Mouse (Mus musculus) forebrain, postnatal 0 days (tissue): Measurements from ENCODE around the gene Mettl7a2. TPM values are rescaled to one million over a fixed set of nuclear protein-coding genes. Genes with fewer than 3 reads are reported as not detected.
"Not testable (repeated sequence)": the region's sequence is repeated elsewhere in the genome, so short reads cannot be mapped to it uniquely, and the experiment has no call there.

Experiments
- ATAC-seq: fragments of 200-750 bp; cut with Nextera tagmentation; 2 replicates; pipeline ENCODE4 v1.8.0; 2017; ENCODE audit warnings: mild to moderate bottlenecking, moderate library complexity
- DNase-seq: peaks from one replicate; pipeline ENCODE4 v3.0.0-alpha.2; 2015
- H3K27ac ChIP-seq: fragments of 300-500 bp; sonication (generic); 2 replicates; pipeline ENCODE4 v1.5.1; 2014; ENCODE audit warnings: low read depth, mild to moderate bottlenecking, antibody characterized with exemption, low read length, moderate library complexity, mixed read lengths
- H3K27me3 ChIP-seq: fragments of 300-500 bp; sonication (generic); 2 replicates; pipeline ENCODE4 v1.6.1; 2014; ENCODE audit warnings: mild to moderate bottlenecking, low read length, mixed read lengths; ENCODE audit not compliant: insufficient read depth
- H3K36me3 ChIP-seq: fragments of 300-500 bp; sonication (generic); 2 replicates; pipeline ENCODE4 v1.6.1; 2014; ENCODE audit warnings: mild to moderate bottlenecking, moderate library complexity; ENCODE audit not compliant: insufficient read depth
- H3K4me1 ChIP-seq: fragments of 300-500 bp; sonication (generic); 2 replicates; pipeline ENCODE4 v1.6.1; 2014; ENCODE audit warnings: antibody characterized with exemption; ENCODE audit not compliant: insufficient read depth
- H3K4me2 ChIP-seq: fragments of 300-500 bp; sonication (generic); 2 replicates; pipeline ENCODE4 v1.6.1; 2014; ENCODE audit warnings: low read depth, mild to moderate bottlenecking, moderate library complexity
- H3K4me3 ChIP-seq: fragments of 300-500 bp; sonication (generic); 2 replicates; pipeline ENCODE4 v1.5.1; 2014; ENCODE audit warnings: low read depth, low read length, mixed read lengths
- H3K9ac ChIP-seq: fragments of 300-500 bp; sonication (generic); 2 replicates; pipeline ENCODE4 v1.6.1; 2014; ENCODE audit warnings: mild to moderate bottlenecking
- H3K9me3 ChIP-seq: fragments of 300-500 bp; sonication (generic); 2 replicates; pipeline ENCODE4 v1.6.1; 2016; ENCODE audit warnings: low read length
- CTCF ChIP-seq: sonication (generic); IDR thresholded peaks from 2 replicates; pipeline ENCODE4 v1.5.1; 2016; ENCODE audit warnings: antibody characterized with exemption, control low read depth, low read depth
- WGBS: fragments of 180-500 bp; shearing (Covaris S2); extraction: QIAGEN DNeasy Blood & Tissue Kit; methylation state at CpG from one replicate; pipeline ENCODE4 v1.1.7; 2014; 5-methylcytosine and 5-hydroxymethylcytosine counted together
- polyA plus RNA-seq: library from polyadenylated mRNA; unstranded; fragments of >200 nt; fragmentation: Nextera tagmentation; extraction: Ambion mirVana; gene quantifications from 2 replicates; pipeline ENCODE4 v1.2.1, GENCODE M21; 2015
- total RNA-seq: library from RNA; depleted of rRNA; stranded (reverse); fragments of >200 nt; gene quantifications from 2 replicates; pipeline ENCODE4 v1.2.3, GENCODE M21; 2014

Gene Mettl7a2
- total and polyA plus RNA-seq, 2 experiments from 2014 or later: not detected

DNA sequence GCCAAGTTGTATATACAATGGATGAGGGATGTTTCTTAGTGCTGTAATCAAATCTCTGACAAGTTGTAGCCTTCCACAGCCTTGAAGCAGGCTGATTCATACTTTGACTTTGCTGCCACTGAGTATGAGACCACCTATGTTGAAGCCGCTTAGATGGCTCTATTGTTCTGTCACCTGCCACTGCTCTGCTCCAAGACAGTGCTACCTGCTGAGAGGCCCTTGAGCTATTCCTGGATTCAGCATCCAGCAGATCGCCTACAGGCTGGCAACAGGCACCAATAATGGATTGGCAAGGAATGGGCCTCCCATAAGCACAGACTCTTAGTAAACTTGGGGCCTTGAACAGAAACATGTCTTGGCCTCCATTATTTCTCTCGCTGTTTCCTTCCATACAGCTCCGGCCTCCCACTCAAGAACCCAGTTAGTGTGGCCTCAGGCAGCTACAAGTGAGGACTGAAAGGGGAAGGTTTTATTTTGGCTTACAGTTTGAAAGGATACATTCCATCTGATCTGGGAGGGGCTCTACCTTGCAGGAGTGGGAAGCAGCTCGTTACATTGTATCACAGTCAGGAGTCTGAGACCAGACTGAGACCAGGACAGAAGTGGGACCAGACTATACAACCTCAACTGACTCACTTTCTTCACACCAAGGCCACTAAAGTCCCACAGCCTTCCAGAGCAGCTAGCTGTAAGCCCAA, 38.4 kb upstream of the Mettl7a2 start:
- no peaks in the 10 kb centered on the region for H3K36me3 ChIP-seq
- no peak overlapping the region for H3K4me2 ChIP-seq
- DNase-seq (no peak), ATAC-seq (no peak)
- H3K4me1 ChIP-seq: no peaks in the 10 kb centered on the region
- H3K4me3 ChIP-seq: no peak overlapping the region
- H3K27ac ChIP-seq: no peak overlapping the region
- 88% methylated on average over 5 of the region's 5 CpGs for WGBS
- H3K9ac ChIP-seq: no peak overlapping the region
- TF ChIP-seq CTCF: no peak
- no peaks in the 10 kb centered on the region for H3K9me3 ChIP-seq
- no peaks in the 10 kb centered on the region for H3K27me3 ChIP-seq

DNA sequence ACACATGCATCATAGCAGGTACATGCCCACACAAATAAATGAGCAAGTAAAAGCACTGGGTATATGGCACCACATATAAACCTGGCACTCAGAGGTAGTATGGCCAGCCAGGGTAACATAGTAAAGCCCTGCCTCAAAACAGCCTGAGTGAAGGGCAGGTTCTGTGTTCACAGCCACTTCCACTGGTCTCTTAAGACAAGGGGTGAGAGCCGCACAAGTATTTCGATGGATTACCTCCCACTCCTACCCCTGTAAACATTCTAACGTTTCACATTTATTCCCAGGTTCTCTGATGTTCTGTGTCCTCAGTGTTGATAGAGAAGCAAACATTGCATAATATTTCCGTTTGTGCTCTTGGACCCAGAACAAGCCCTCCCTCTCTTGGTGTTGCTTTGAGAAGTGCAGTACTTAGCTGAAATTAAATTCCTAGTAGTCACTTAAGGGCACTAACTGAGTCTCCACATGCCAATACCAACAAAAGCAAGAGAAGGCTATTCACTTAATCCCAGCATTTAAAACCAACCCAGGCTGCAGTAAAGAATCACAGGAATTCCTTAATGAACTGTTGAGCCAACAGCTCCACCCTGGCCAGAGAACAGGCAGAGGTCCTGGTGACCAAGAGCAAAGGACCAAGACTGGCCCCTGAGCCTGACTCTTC, 34.9 kb upstream of the Mettl7a2 start:
- not testable (repeated sequence) for H3K4me2 ChIP-seq, H3K27ac ChIP-seq, ATAC-seq, H3K4me3 ChIP-seq, H3K9me3 ChIP-seq, H3K9ac ChIP-seq, H3K36me3 ChIP-seq, DNase-seq, H3K4me1 ChIP-seq, H3K27me3 ChIP-seq
- 40% methylated on average over 4 of the region's 4 CpGs for WGBS

DNA sequence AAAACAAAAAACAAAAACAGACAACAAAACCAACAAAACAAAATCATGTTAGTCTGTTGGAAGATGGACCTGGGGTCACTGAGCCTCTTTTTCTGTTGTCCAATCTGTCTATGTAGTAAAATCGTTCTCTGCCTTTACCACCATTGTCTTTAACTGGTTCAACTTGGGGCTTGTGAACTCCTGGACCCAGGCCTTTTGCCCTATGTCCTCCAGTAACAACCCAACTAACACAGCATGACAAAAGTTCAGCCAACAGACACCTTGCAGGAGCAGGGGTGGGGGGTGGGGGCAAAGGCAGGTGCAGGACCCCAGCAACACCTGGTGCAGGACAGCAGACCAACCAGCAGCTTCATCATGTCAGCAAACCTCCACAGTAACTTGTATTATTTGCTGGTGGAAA, 33.1 kb upstream of the Mettl7a2 start:
- H3K9me3 ChIP-seq: no peaks in the 10 kb centered on the region
- DNase-seq: no peak
- WGBS: 73% methylated on average over 1 of the region's 1 CpGs

DNA sequence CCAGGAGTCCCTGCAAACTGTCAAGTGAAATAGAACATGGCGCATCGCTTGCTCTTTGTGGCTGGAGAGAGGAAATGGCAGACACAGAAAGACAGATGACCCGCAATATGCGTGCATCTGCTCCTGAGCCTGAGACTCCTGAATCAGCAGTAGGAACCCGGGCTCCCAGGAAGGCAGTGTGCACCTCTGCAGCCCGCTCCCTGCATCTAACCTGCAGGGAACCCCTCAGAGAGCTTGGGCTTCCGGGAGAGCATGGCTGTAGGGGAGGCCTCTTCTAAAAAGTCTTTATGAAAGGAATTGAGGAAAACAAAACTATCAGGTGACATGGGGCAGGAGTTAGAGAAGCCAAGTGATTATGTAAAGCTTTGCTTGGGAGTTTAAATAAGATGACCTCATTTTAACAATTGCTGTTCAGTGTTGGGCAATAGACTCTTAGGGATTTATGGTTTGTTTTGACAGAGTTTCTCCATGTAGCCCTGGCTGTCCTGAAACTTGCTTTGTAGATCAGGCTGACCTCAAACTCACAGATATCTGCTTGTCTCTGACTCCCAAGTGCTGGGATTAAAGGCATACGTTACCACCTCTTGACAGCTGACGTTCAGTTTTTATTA, 32.6 kb upstream of the Mettl7a2 start:
- no peak for DNase-seq
- no peaks in the 10 kb centered on the region for H3K4me1 ChIP-seq
- WGBS: 73% methylated on average over 9 of the region's 9 CpGs

More for the DNA sequence above, 33.1 kb upstream of the Mettl7a2 start:
- Histone ChIP-seq H3K27me3 (no peaks in the 10 kb centered on the region), H3K36me3 (no peaks in the 10 kb centered on the region), H3K9ac (no peak overlapping the region), H3K4me3 (no peak overlapping the region), H3K27ac (no peak overlapping the region), H3K4me1 (no peaks in the 10 kb centered on the region), H3K4me2 (no peak overlapping the region)
- no peak for TF ChIP-seq CTCF
- no peak for ATAC-seq

DNA sequence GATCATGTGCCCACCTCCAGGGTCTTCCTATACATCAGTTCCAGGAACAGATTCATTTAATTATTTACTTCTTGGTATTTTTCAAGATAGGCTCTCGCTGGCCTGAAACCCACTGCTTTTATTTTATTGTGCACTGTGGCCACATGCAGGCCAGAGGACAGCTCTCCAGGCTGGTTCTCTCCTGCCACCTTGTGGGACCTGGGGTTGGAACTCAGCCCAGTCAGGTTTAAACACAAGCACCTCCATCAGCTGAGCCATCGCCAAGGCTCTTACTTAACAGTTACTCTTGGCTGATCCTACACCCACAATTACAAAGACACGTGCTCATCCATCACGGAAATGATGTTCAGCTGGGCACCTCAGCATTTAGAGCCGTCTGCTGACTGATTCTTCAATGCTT, 31.9 kb upstream of the Mettl7a2 start:
- no peak overlapping the region for H3K27ac ChIP-seq
- ATAC-seq (no peak), DNase-seq (no peak)
- TF ChIP-seq CTCF: 0 out of 2 replicates have a peak, but pooled peaks have one; percentile 11
- H3K9me3 ChIP-seq: no peaks in the 10 kb centered on the region
- H3K4me2 ChIP-seq: no peak overlapping the region
- 59% methylated on average over 5 of the region's 5 CpGs for WGBS
- H3K9ac ChIP-seq: no peak overlapping the region
- H3K4me3 ChIP-seq: no peak overlapping the region
- H3K4me1 ChIP-seq: no peaks in the 10 kb centered on the region
- H3K36me3 ChIP-seq: no peaks in the 10 kb centered on the region
- no peaks in the 10 kb centered on the region for H3K27me3 ChIP-seq

More for the DNA sequence above, 32.6 kb upstream of the Mettl7a2 start:
- Histone ChIP-seq H3K27me3 (no peaks in the 10 kb centered on the region), H3K27ac (no peak overlapping the region), H3K4me3 (no peak overlapping the region), H3K9ac (no peak overlapping the region), H3K4me2 (no peak overlapping the region), H3K9me3 (no peaks in the 10 kb centered on the region), H3K36me3 (no peaks in the 10 kb centered on the region)
- TF ChIP-seq CTCF: no peak
- no peak for ATAC-seq

DNA sequence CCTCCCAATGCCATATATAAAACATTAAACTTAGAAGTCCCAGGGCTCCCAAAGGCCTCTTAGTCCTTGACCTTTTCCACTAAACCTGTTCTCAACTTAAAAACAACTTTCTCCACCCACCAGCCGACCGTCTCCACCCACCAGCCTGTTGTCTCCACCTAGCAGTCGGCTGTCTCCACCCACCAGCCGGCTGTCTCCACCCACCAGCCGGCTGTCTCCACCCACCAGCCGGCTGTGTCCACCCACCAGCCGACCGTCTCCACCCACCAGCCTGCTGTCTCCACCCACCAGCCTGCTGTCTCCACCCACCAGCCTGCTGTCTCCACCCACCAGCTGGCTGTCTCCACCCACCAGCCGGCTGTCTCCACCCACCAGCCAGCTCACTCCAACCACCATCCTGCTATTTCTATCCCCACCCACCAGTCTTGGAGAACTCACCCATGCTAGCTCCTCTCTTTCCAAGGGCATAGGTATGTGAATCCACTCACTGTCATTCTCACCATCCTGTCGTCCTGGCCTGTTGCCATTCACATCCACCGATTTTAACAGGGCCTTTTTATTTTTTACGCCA, 28.9 kb upstream of the Mettl7a2 start:
- Histone ChIP-seq H3K9me3 (no peaks in the 10 kb centered on the region), H3K36me3 (no peaks in the 10 kb centered on the region), H3K4me3 (no peak overlapping the region), H3K4me1 (no peaks in the 10 kb centered on the region), H3K4me2 (no peak overlapping the region), H3K27ac (no peak overlapping the region), H3K9ac (no peak overlapping the region), H3K27me3 (no peaks in the 10 kb centered on the region)
- DNase-seq (no peak), ATAC-seq (no peak)
- WGBS: 71% methylated on average over 12 of the region's 12 CpGs
- TF ChIP-seq CTCF: no peak

DNA sequence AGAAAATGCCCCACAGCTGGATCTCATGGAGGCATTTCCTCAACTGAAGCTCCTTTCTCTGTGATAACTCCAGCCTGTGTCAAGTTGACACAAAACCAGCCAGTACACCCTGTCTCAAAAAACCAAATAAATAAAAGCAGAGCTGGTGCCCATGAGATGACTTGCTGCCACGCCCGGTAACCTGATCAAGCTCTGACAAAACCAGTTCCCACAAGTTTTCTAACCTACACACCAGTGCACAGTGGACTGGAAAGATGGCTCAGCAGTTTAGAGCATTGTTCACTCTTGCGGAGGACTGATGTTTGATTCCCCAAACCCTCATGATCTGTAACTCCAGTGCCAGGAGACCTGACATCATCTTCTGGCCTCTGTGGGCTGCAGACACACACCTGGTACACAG, 27.8 kb upstream of the Mettl7a2 start:
- H3K4me3 ChIP-seq: no peak overlapping the region
- DNase-seq (no peak), ATAC-seq (no peak)
- H3K9me3 ChIP-seq: no peaks in the 10 kb centered on the region
- WGBS: 90% methylated on average over 3 of the region's 3 CpGs
- no peak for TF ChIP-seq CTCF
- H3K4me2 ChIP-seq: no peak overlapping the region
- no peaks in the 10 kb centered on the region for H3K4me1 ChIP-seq
- H3K27me3 ChIP-seq: no peaks in the 10 kb centered on the region
- no peaks in the 10 kb centered on the region for H3K36me3 ChIP-seq
- no peak overlapping the region for H3K27ac ChIP-seq
- H3K9ac ChIP-seq: no peak overlapping the region

DNA sequence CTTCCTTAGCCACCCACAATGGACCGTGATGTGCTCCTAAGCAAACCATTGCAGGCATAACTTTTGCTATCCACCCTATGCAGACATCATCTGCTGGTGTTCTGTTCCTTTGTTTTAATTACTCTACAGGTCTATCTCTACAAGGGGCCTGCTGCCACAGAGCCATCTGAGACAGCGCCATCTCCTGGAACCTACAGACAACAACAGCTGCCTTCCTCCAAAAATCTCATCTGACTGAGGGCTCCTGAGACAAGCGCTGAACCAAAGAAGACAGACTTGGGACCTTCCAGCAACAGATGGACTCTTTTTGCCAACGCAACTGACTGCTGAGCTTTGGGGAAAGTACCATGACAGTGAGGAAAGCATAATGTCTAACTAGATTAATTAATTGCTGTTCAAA, 24.9 kb upstream of the Mettl7a2 start:
- not testable (repeated sequence) for H3K36me3 ChIP-seq, H3K9ac ChIP-seq, H3K4me2 ChIP-seq, H3K4me1 ChIP-seq, ATAC-seq, H3K4me3 ChIP-seq, H3K27ac ChIP-seq, H3K9me3 ChIP-seq, H3K27me3 ChIP-seq, DNase-seq
- 62% methylated on average over 3 of the region's 4 CpGs for WGBS

DNA sequence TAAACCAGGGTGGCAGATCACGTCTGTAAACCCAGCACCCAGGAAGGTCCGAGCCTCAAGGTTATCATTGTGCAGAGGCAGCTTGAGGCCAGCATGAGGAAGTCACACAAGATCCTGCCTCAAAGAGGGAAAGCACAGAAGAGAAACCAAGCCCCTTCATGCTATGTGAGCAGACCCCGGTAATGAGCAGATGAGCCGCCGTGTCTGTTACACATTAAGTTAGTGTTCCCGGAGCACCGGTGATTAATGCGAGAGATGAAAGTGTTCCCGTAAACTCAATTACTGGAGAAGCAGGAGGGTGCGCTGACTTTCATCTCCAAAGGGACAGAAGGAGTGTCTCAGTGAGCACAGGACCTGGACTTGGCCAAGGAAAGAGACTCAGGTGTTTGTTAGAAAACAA, 23.7 kb upstream of the Mettl7a2 start:
- H3K9ac ChIP-seq, H3K9me3 ChIP-seq, DNase-seq, H3K36me3 ChIP-seq, ATAC-seq, H3K4me1 ChIP-seq, H3K4me2 ChIP-seq, H3K27ac ChIP-seq, H3K4me3 ChIP-seq, H3K27me3 ChIP-seq: not testable (repeated sequence)
- whole genome bisulfite sequencing: 52% methylated on average over 10 of the region's 10 CpGs
